Mouse (Mus musculus) erythroblast, embryonic 14.5 days (primary cell): ENCODE results near the gene Eif3m.

Source experiments
- GATA1 ChIP-seq: IDR thresholded peaks from 2 replicates; pipeline ENCODE4 v1.6.1; 2012; ENCODE audit warnings: low read length, inconsistent platforms, mixed read lengths
- TAL1 ChIP-seq: IDR thresholded peaks from 3 replicates; pipeline ENCODE4 v1.6.1; 2012; ENCODE audit warnings: low read length, inconsistent platforms, mixed read lengths

DNA sequence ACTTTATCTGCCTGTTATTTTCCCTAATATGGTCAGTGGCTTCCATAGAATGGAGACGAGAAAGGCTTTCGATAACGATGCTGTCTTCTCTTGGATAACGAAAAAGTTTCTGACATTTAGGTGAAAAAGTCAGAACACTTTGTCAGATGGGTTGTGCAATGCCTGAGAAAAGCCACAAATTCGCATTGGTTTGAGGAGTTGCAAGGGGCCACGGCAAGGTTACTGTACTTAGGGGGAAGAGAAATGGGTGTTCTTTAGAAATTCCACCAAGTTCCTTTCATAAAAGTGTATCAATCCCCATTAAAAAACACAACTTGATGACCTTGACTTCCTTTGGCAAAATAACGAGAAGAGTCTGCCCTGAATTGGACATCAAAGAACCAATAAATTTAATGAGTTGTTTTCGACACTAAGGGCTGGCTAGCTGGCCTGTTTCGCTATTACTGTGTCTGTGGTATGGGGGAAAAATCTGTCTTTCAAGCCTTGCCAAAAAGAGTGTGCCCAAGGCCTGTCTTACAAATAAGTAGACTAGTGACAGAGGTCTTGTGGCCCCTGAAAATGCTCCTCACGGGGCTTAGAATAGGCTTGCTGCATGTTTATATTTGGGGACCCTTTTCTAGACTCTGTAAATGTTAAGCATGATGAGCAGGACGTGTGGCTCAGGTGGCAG, 19.7 kb upstream of the Eif3m start:
- TF ChIP-seq TAL1 (no peak), GATA1 (no peak)
